8 mouse cellular contexts compared by ENCODE assay signal in genomic region chr5:107360054-107360730, GRCm38 (mm10). TPM values are rescaled to one million over a fixed set of nuclear protein-coding genes. Genes with fewer than 3 reads are reported as not detected.
A peak's percentile ranks its signal among the peaks of the same experiment; 100 is the strongest.
DNase-seq lines count a peak whose midpoint lies in the region; ATAC-seq and TF ChIP-seq lines count a peak whose summit lies in the region.

No protein-coding gene starts in this region.

- H3K4me2 ChIP-seq in forebrain, embryonic 14.5 days (ENCODE audit: low read length): peak overlapping the region; percentile 56
- H3K4me2 ChIP-seq in limb, embryonic 14.5 days (replicated peaks; ENCODE audit: low read depth, low read length, severe bottlenecking): peak overlapping the region; percentile 56

- peak; percentile 41 for DNase-seq in embryo, embryonic 10.5 days (ENCODE audit: low spot score)
- no peak for DNase-seq in embryo, embryonic 10 days (ENCODE audit: low spot score)
- DNase-seq in ES-E14 (ENCODE audit: low read depth, low spot score): no peak
- DNase-seq in forebrain, embryonic 14.5 days (ENCODE audit: low spot score): peak; percentile 17
- DNase-seq in limb, embryonic 14.5 days (ENCODE audit: low spot score): peak; percentile 35
- DNase-seq in spleen, adult 18-20 months: no peak

- no peak for TF ChIP-seq CTCF in small intestine, adult 2 months (IDR thresholded peaks at IDR 0.05; ENCODE audit: extremely low read depth, insufficient read length, insufficient replicate concordance, low read depth, low read length)

- no peak overlapping the region for H3K9ac ChIP-seq in ES-E14 (ENCODE audit: insufficient read depth, low read depth, low read length, poor library complexity, severe bottlenecking)
- peak overlapping the region; percentile 66 for H3K9ac ChIP-seq in forebrain, embryonic 14.5 days (ENCODE audit: low read length)
- peak overlapping the region; percentile 65 for H3K9ac ChIP-seq in limb, embryonic 14.5 days (ENCODE audit: low read depth, low read length, severe bottlenecking)

- peak overlapping the region; percentile 77 for H3K4me3 ChIP-seq in ES-E14 (ENCODE audit: insufficient read depth in 1 of 2, low read depth in 1 of 2, low read length in 2 of 2, poor library complexity in 1 of 2, severe bottlenecking in 1 of 2)
- H3K4me3 ChIP-seq in forebrain, embryonic 14.5 days (ENCODE audit: low read depth, low read length): peak overlapping the region; percentile 49
- peak overlapping the region; percentile 57 for H3K4me3 ChIP-seq in limb, embryonic 14.5 days (replicated peaks; ENCODE audit: low read length)
- peak overlapping the region; percentile 74; the same call in 1 of the 2 replicates for H3K4me3 ChIP-seq in small intestine, adult 2 months (ENCODE audit: low read depth, low read length)

- H3K36me3 ChIP-seq in ES-E14 (ENCODE audit: control insufficient read depth, insufficient read depth, low read length, poor library complexity, severe bottlenecking): no peaks in the 10 kb centered on the region
- no peaks in the 10 kb centered on the region for H3K36me3 ChIP-seq in forebrain, embryonic 14.5 days (ENCODE audit: control insufficient read depth, insufficient read depth, low read length)
- H3K36me3 ChIP-seq in limb, embryonic 14.5 days (ENCODE audit: control insufficient read depth, insufficient read depth, low read length): no peaks in the 10 kb centered on the region
- no peaks in the 10 kb centered on the region for H3K36me3 ChIP-seq in small intestine, adult 2 months (ENCODE audit: control insufficient read depth, insufficient read depth, low read length)

- ATAC-seq in forebrain, embryonic 14.5 days: no peak
- no peak; the same call in 1 of the 2 replicates for ATAC-seq in limb, embryonic 14.5 days (ENCODE audit: low FRiP score, low read depth)
- no peak for ATAC-seq in activated CD4-positive, CD25-positive, alpha-beta regulatory T cell, adult 4 months

- in situ Hi-C loops in ES-E14 (cut with MboI; ENCODE audit: low sequenced_read_pairs in 2 of 2, unreplicated experiment in 2 of 2): no loop called here

- H3K4me1 ChIP-seq in ES-E14 (ENCODE audit: control insufficient read depth in 2 of 2, insufficient read depth in 2 of 2, low read length in 2 of 2, poor library complexity in 1 of 2): no peaks in the 10 kb centered on the region
- no peaks in the 10 kb centered on the region; the same call in 1 of the 2 replicates for H3K4me1 ChIP-seq in forebrain, embryonic 14.5 days (ENCODE audit: control insufficient read depth, insufficient read depth, low read length)
- H3K4me1 ChIP-seq in limb, embryonic 14.5 days (ENCODE audit: control insufficient read depth, insufficient read depth, low read length): 0 out of 2 replicates have a peak, but pooled peaks cover 2% of the 10 kb centered on the region
- 0 out of 2 replicates have a peak, but pooled peaks cover 2% of the 10 kb centered on the region for H3K4me1 ChIP-seq in small intestine, adult 2 months (ENCODE audit: control insufficient read depth, insufficient read depth, insufficient read length, low read length)

- no peak for TF ChIP-seq POLR2A in limb, embryonic 14.5 days (IDR thresholded peaks at IDR 0.05; ENCODE audit: borderline replicate concordance, extremely low read depth, insufficient read depth, insufficient read length)
- no peak for TF ChIP-seq POLR2A in small intestine, adult 2 months (IDR thresholded peaks at IDR 0.05; ENCODE audit: low read depth, low read length)

- 10% methylated on average over 9 of the region's 9 CpGs for WGBS in forebrain, embryonic 14.5 days
- WGBS in limb, embryonic 14.5 days: 14% methylated on average over 9 of the region's 9 CpGs
- WGBS in small intestine, adult 2 months: 34% methylated on average over 9 of the region's 9 CpGs

- no peaks in the 10 kb centered on the region for H3K27me3 ChIP-seq in forebrain, embryonic 14.5 days (replicated peaks; ENCODE audit: control insufficient read depth, insufficient read depth, low read length)
- no peaks in the 10 kb centered on the region for H3K27me3 ChIP-seq in limb, embryonic 14.5 days (ENCODE audit: control insufficient read depth, insufficient read depth, low read length)
- no peaks in the 10 kb centered on the region for H3K27me3 ChIP-seq in small intestine, adult 2 months (ENCODE audit: control insufficient read depth, insufficient read depth, low read length)

- H3K9me3 ChIP-seq in ES-E14 (ENCODE audit: control insufficient read depth, insufficient read depth, low read depth, low read length): no peaks in the 10 kb centered on the region
- H3K9me3 ChIP-seq in forebrain, embryonic 14.5 days (replicated peaks; ENCODE audit: control insufficient read depth, low read length): no peaks in the 10 kb centered on the region
- no peaks in the 10 kb centered on the region for H3K9me3 ChIP-seq in limb, embryonic 14.5 days (ENCODE audit: control insufficient read depth, low read length)

- H3K27ac ChIP-seq in ES-E14 (ENCODE audit: insufficient read depth, low read depth, low read length, poor library complexity, severe bottlenecking): no peak overlapping the region
- peak overlapping the region; percentile 44; the same call in 1 of the 2 replicates for H3K27ac ChIP-seq in forebrain, embryonic 14.5 days (ENCODE audit: low read depth, low read length)
- H3K27ac ChIP-seq in limb, embryonic 14.5 days (replicated peaks; ENCODE audit: low read depth, low read length): peak overlapping the region; percentile 68
- no peak overlapping the region for H3K27ac ChIP-seq in small intestine, adult 2 months (ENCODE audit: insufficient read depth, low read depth, low read length)

TF ChIP-seq in ES-E14, 5 proteins besides CTCF, POLR2A, EP300 and RAD21:
- TF ChIP-seq ZC3H11A (IDR thresholded peaks at IDR 0.05; ENCODE audit: borderline replicate concordance, low read depth, low read length): no peak
- TF ChIP-seq CHD2 (IDR thresholded peaks at IDR 0.05; ENCODE audit: low read depth, low read length): no peak
- TF ChIP-seq MAFK (IDR thresholded peaks at IDR 0.05; ENCODE audit: insufficient read depth, low read depth, low read length): no peak
- TF ChIP-seq ZNF384 (IDR thresholded peaks at IDR 0.05; ENCODE audit: low read depth, low read length): no peak
- TF ChIP-seq HCFC1 (IDR thresholded peaks at IDR 0.05; ENCODE audit: borderline replicate concordance, insufficient read depth, low read length): no peak

RNA-seq across cellular contexts. Expression of gene Brdt, which starts 29.2 kb away (rescaled TPM):
- 0.21 and 2.2 TPM in 2 replicates for total RNA-seq in ES-E14 (2012; rRNA removed)
- polyA plus RNA-seq in forebrain, embryonic 14.5 days (2014; fragmentation: Nextera tagmentation; extraction: Ambion mirVana): 1.4 and 1.8 TPM in 2 replicates
- polyA plus RNA-seq in limb, embryonic 14.5 days (2012; rRNA removed): 4.8 and 5.0 TPM in 2 replicates
- polyA plus RNA-seq in limb, embryonic 14.5 days (2014; fragmentation: Nextera tagmentation; extraction: Ambion mirVana): 4.3 and 4.5 TPM in 2 replicates
- polyA plus RNA-seq in small intestine, adult 2 months (2012; rRNA removed): 0.72 and 0.96 TPM in 2 replicates
- polyA plus RNA-seq in activated CD4-positive, CD25-positive, alpha-beta regulatory T cell, adult 4 months (2017; shearing (Covaris generic)): under 1 TPM; 0.16 to 0.29 TPM

RNA-seq across cellular contexts. Expression of gene Ephx4, which starts 42.3 kb away (rescaled TPM):
- 0.26 and 1.1 TPM in 2 replicates for total RNA-seq in ES-E14 (2012; rRNA removed)
- 5.5 and 8.4 TPM in 2 replicates for polyA plus RNA-seq in forebrain, embryonic 14.5 days (2014; fragmentation: Nextera tagmentation; extraction: Ambion mirVana)
- polyA plus RNA-seq in limb, embryonic 14.5 days (2012; rRNA removed): 2.4 and 2.8 TPM in 2 replicates
- 1.8 and 2.4 TPM in 2 replicates for polyA plus RNA-seq in limb, embryonic 14.5 days (2014; fragmentation: Nextera tagmentation; extraction: Ambion mirVana)
- 0.15 and 0.80 TPM in 2 replicates for polyA plus RNA-seq in small intestine, adult 2 months (2012; rRNA removed)
- polyA plus RNA-seq in activated CD4-positive, CD25-positive, alpha-beta regulatory T cell, adult 4 months (2017; shearing (Covaris generic)): 1 to 10 TPM in 1 of 2 experiments, under 1 TPM in 1; 0.26 to 1.5 TPM

Comparison
In these comparisons a context has a peak if more than half of its experiments do, and no peak if none do; other contexts are left out.
1. DNase-seq: peak in embryo, embryonic 10.5 days (single experiment), forebrain, embryonic 14.5 days (single experiment) and limb, embryonic 14.5 days (single experiment); none in embryo, embryonic 10 days (single experiment), ES-E14 (single experiment) and spleen, adult 18-20 months (0 of 2).
2. H3K27ac ChIP-seq: peak in forebrain, embryonic 14.5 days (single experiment) and limb, embryonic 14.5 days (single experiment); none in ES-E14 (single experiment) and small intestine, adult 2 months (single experiment).
3. Peak in every context shown above with its lines, with median percentiles within 50 percentile points of each other: H3K4me3 ChIP-seq.